Mouse (Mus musculus) adrenal gland (tissue): ENCODE measurements around the gene Tmem143.

ENCODE experiments used
- intact Hi-C: fragments of 180-260 bp; cut with DNase I; formaldehyde crosslinking; loops from one replicate; pipeline ENCODE4 v1.15.1; 2025

Tmem143 gene

GRCm38 (mm10) chr7:45921950-45922600 is 25.3 kb downstream of the Tmem143 start:
- intact Hi-C loops: no loop called here

GRCm38 (mm10) chr7:45922928-45923761 is 26.4 kb downstream of the Tmem143 start:
- intact Hi-C loops: no loop called here

- intact Hi-C loops: no loop called here
Measured at GRCm38 (mm10) chr7:45923762-45924428, 27.2 kb downstream of the Tmem143 start, which contains the start of gene Ccdc114. Ccdc114 (plus strand) TSS chr7:45924072.

GRCm38 (mm10) chr7:45924429-45924816 is 27.7 kb downstream of the Tmem143 start:
- intact Hi-C loops: no loop called here

GRCm38 (mm10) chr7:45928626-45929295 is 32.0 kb downstream of the Tmem143 start:
- intact Hi-C loops: no loop called here

- intact Hi-C loops: loop anchor here (10.0 kb wide), 1 partner anchor 125 kb away; no protein-coding TSS in a partner anchor
Measured at GRCm38 (mm10) chr7:45929688-45930087, 32.9 kb downstream of the Tmem143 start.

GRCm38 (mm10) chr7:45933766-45934165 is 37.0 kb downstream of the Tmem143 start:
- intact Hi-C loops: loop anchor here (2.0 to 10.0 kb wide), 2 partner anchors 61 to 129 kb away; partner anchors contain the start of gene Kdelr1

- intact Hi-C loops: loop anchor here (2.0 to 10.0 kb wide), 3 partner anchors 62 to 198 kb away; partner anchors contain the start of gene Kdelr1
Measured at GRCm38 (mm10) chr7:45935114-45935513, 38.4 kb downstream of the Tmem143 start.

- intact Hi-C loops: loop anchor here (5.0 to 10.0 kb wide), 2 partner anchors 135 to 203 kb away; no protein-coding TSS in a partner anchor
Measured at GRCm38 (mm10) chr7:45939836-45940235, 43.1 kb downstream of the Tmem143 start.

GRCm38 (mm10) chr7:45941986-45942385 is 45.2 kb downstream of the Tmem143 start:
- intact Hi-C loops: loop anchor here (2.0 kb wide), 1 partner anchor 67 kb away; no protein-coding TSS in a partner anchor

GRCm38 (mm10) chr7:45943280-45943679 is 46.5 kb downstream of the Tmem143 start:
- intact Hi-C loops: loop anchor here (2.0 kb wide), 1 partner anchor 66 kb away; no protein-coding TSS in a partner anchor

GRCm38 (mm10) chr7:45949061-45949460 is 52.3 kb downstream of the Tmem143 start:
- intact Hi-C loops: no loop called here

GRCm38 (mm10) chr7:45956611-45957010 is 59.9 kb downstream of the Tmem143 start:
- intact Hi-C loops: no loop called here
